Mouse (Mus musculus) hindbrain, embryonic 10.5 days (tissue): Measurements from ENCODE around the gene Tmem234. TPM values are rescaled to one million over a fixed set of nuclear protein-coding genes. Genes with fewer than 3 reads are reported as not detected.

Source experiments
- DNase-seq: peaks from one replicate; pipeline ENCODE4 v3.0.0-alpha.2; 2017; ENCODE audit warnings: low spot score
- H3K27ac ChIP-seq: fragments of 300-500 bp; sonication (generic); 2 replicates; pipeline ENCODE4 v1.5.1; 2016; ENCODE audit warnings: mild to moderate bottlenecking, moderate library complexity
- H3K27me3 ChIP-seq: fragments of 300-500 bp; sonication (generic); 2 replicates; pipeline ENCODE4 v1.6.1; 2016; ENCODE audit warnings: mild to moderate bottlenecking; ENCODE audit not compliant: poor library complexity, insufficient read depth, severe bottlenecking
- H3K36me3 ChIP-seq: fragments of 300-500 bp; sonication (generic); 2 replicates; pipeline ENCODE4 v1.6.1; 2016; ENCODE audit warnings: mild to moderate bottlenecking, moderate library complexity
- H3K4me1 ChIP-seq: fragments of 300-500 bp; sonication (generic); replicated peaks from 2 replicates; pipeline ENCODE4 v1.6.1; 2016; ENCODE audit warnings: mild to moderate bottlenecking
- H3K4me3 ChIP-seq: fragments of 300-500 bp; sonication (generic); 2 replicates; pipeline ENCODE4 v1.5.1; 2016; ENCODE audit warnings: mild to moderate bottlenecking, moderate library complexity
- H3K9me3 ChIP-seq: fragments of 300-500 bp; sonication (generic); 2 replicates; pipeline ENCODE4 v1.6.1; 2016; ENCODE audit warnings: mild to moderate bottlenecking, moderate library complexity
- WGBS: fragments of 180-500 bp; shearing (Covaris S2); methylation state at CpG from one replicate; pipeline ENCODE4 v1.1.7; 2016; 5-methylcytosine and 5-hydroxymethylcytosine counted together
- polyA plus RNA-seq: library from polyadenylated mRNA; unstranded; fragments of >200 nt; fragmentation: Nextera tagmentation; extraction: Ambion mirVana; gene quantifications from 2 replicates; pipeline ENCODE4 v1.2.1, GENCODE M21; 2016

Gene Tmem234
- polyA plus RNA-seq, 1 experiment from 2014 or later: 229 TPM

- Histone ChIP-seq H3K9me3 (no peaks in the 10 kb centered on the region), H3K4me1 (peaks cover 9% of the 10 kb centered on the region), H3K27ac (no peak overlapping the region), H3K36me3 (no peaks in the 10 kb centered on the region), H3K27me3 (no peaks in the 10 kb centered on the region; the same call in 1 of the 2 replicates), H3K4me3 (no peak overlapping the region)
- 79% methylated on average over 8 of the region's 8 CpGs for WGBS
- no peak for DNase-seq
Measured at GRCm38 (mm10) chr4:129571551-129572084, 28.9 kb upstream of the Tmem234 start.

GRCm38 (mm10) chr4:129572236-129573092, 28.0 kb upstream of the Tmem234 start:
- Histone ChIP-seq H3K27me3 (no peaks in the 10 kb centered on the region; the same call in 1 of the 2 replicates), H3K27ac (0 out of 2 replicates have a peak overlapping the region, but pooled peaks have one; percentile 12), H3K4me3 (no peak overlapping the region), H3K9me3 (no peaks in the 10 kb centered on the region), H3K4me1 (peaks cover 16% of the 10 kb centered on the region), H3K36me3 (no peaks in the 10 kb centered on the region)
- WGBS: 88% methylated on average over 13 of the region's 13 CpGs
- DNase-seq: no peak

GRCm38 (mm10) chr4:129573093-129573370, 27.4 kb upstream of the Tmem234 start:
- no peak for DNase-seq
- 93% methylated on average over 4 of the region's 4 CpGs for WGBS
- Histone ChIP-seq H3K36me3 (no peaks in the 10 kb centered on the region), H3K4me1 (peaks cover 17% of the 10 kb centered on the region), H3K27ac (0 out of 2 replicates have a peak overlapping the region, but pooled peaks have one; percentile 12), H3K9me3 (no peaks in the 10 kb centered on the region), H3K27me3 (peaks cover 3% of the 10 kb centered on the region; the same call in 1 of the 2 replicates), H3K4me3 (no peak overlapping the region)

- Histone ChIP-seq H3K9me3 (no peaks in the 10 kb centered on the region), H3K4me1 (peaks cover 17% of the 10 kb centered on the region), H3K4me3 (no peak within 1 kb of the TSS), H3K36me3 (no peaks in the 10 kb centered on the region), H3K27me3 (peaks cover 5% of the 10 kb centered on the region; the same call in 1 of the 2 replicates), H3K27ac (0 out of 2 replicates have a peak within 1 kb of the TSS, but pooled peaks have one; percentile 12)
- 91% methylated on average over 8 of the region's 8 CpGs for WGBS
- no peak for DNase-seq
Measured at GRCm38 (mm10) chr4:129573430-129573829, 27.0 kb upstream of the Tmem234 start, which contains the start of gene Lck. Gene Lck (minus strand): TSS chr4:129573641.

GRCm38 (mm10) chr4:129575171-129575844, 25.2 kb upstream of the Tmem234 start:
- no peaks in the 10 kb centered on the region for H3K9me3 ChIP-seq
- H3K4me3 ChIP-seq: no peak overlapping the region
- peaks cover 17% of the 10 kb centered on the region for H3K4me1 ChIP-seq
- WGBS: 61% methylated on average over 7 of the region's 8 CpGs
- H3K27me3 ChIP-seq: peaks cover 5% of the 10 kb centered on the region; the same call in 1 of the 2 replicates
- H3K27ac ChIP-seq: peak overlapping the region; percentile 59; the same call in 1 of the 2 replicates
- H3K36me3 ChIP-seq: no peaks in the 10 kb centered on the region
- no peak for DNase-seq

- H3K27ac ChIP-seq: peak overlapping the region; percentile 69
- 33% methylated on average over 21 of the region's 21 CpGs for WGBS
- H3K4me3 ChIP-seq: peak overlapping the region; percentile 24
- peak; percentile 74 for DNase-seq
- H3K27me3 ChIP-seq: peaks cover 5% of the 10 kb centered on the region; the same call in 1 of the 2 replicates
- H3K4me1 ChIP-seq: peaks cover 17% of the 10 kb centered on the region
- H3K36me3 ChIP-seq: no peaks in the 10 kb centered on the region
- H3K9me3 ChIP-seq: no peaks in the 10 kb centered on the region
Measured at GRCm38 (mm10) chr4:129576863-129577491, 23.5 kb upstream of the Tmem234 start.

- Histone ChIP-seq H3K27me3 (peaks cover 5% of the 10 kb centered on the region; the same call in 1 of the 2 replicates), H3K4me1 (peaks cover 17% of the 10 kb centered on the region), H3K36me3 (no peaks in the 10 kb centered on the region), H3K27ac (no peak overlapping the region), H3K4me3 (no peak overlapping the region), H3K9me3 (no peaks in the 10 kb centered on the region)
- WGBS: 86% methylated on average over 7 of the region's 7 CpGs
- no peak for DNase-seq
Measured at GRCm38 (mm10) chr4:129577688-129578087, 22.8 kb upstream of the Tmem234 start.

- 0 out of 2 replicates have a peak within 1 kb of the TSS, but pooled peaks have one; percentile 24 for H3K4me3 ChIP-seq
- 82% methylated on average over 5 of the region's 5 CpGs for WGBS
Measured at GRCm38 (mm10) chr4:129578466-129578865, 22.0 kb upstream of the Tmem234 start, which contains the start of gene Fam167b. Gene Fam167b (minus strand): TSS chr4:129578549.

GRCm38 (mm10) chr4:129580347-129580746, 20.1 kb upstream of the Tmem234 start:
- 83% methylated on average over 7 of the region's 7 CpGs for WGBS
- H3K36me3 ChIP-seq: no peaks in the 10 kb centered on the region
- H3K9me3 ChIP-seq: no peaks in the 10 kb centered on the region
- DNase-seq: no peak
- no peak overlapping the region for H3K4me3 ChIP-seq
- H3K4me1 ChIP-seq: peaks cover 23% of the 10 kb centered on the region
- H3K27ac ChIP-seq: no peak overlapping the region
- H3K27me3 ChIP-seq: peaks cover 5% of the 10 kb centered on the region; the same call in 1 of the 2 replicates

More at GRCm38 (mm10) chr4:129578466-129578865, 22.0 kb upstream of the Tmem234 start, which contains the start of gene Fam167b:
- no peaks in the 10 kb centered on the region for H3K9me3 ChIP-seq
- DNase-seq: no peak
- peaks cover 16% of the 10 kb centered on the region for H3K4me1 ChIP-seq
- peaks cover 5% of the 10 kb centered on the region; the same call in 1 of the 2 replicates for H3K27me3 ChIP-seq
- H3K36me3 ChIP-seq: no peaks in the 10 kb centered on the region
- H3K27ac ChIP-seq: peak within 1 kb of the TSS; percentile 69; the same call in 1 of the 2 replicates

GRCm38 (mm10) chr4:129582251-129582650, 18.2 kb upstream of the Tmem234 start:
- peaks cover 21% of the 10 kb centered on the region for H3K4me1 ChIP-seq
- WGBS: 81% methylated on average over 1 of the region's 1 CpGs
- 0 out of 2 replicates have a peak, but pooled peaks cover 5% of the 10 kb centered on the region for H3K27me3 ChIP-seq
- DNase-seq: no peak
- no peak overlapping the region for H3K4me3 ChIP-seq
- no peaks in the 10 kb centered on the region for H3K9me3 ChIP-seq
- no peak overlapping the region for H3K27ac ChIP-seq
- no peaks in the 10 kb centered on the region for H3K36me3 ChIP-seq

GRCm38 (mm10) chr4:129584370-129584769, 16.1 kb upstream of the Tmem234 start:
- no peaks in the 10 kb centered on the region for H3K36me3 ChIP-seq
- peak overlapping the region; percentile 72 for H3K27ac ChIP-seq
- peak overlapping the region; percentile 58 for H3K4me3 ChIP-seq
- H3K27me3 ChIP-seq: no peaks in the 10 kb centered on the region
- DNase-seq: no peak
- peaks cover 18% of the 10 kb centered on the region for H3K4me1 ChIP-seq
- H3K9me3 ChIP-seq: no peaks in the 10 kb centered on the region
- WGBS: 73% methylated on average over 1 of the region's 1 CpGs
